Mouse (Mus musculus) kidney, postnatal 0 days (tissue): ENCODE data around the gene C2cd4d. TPM values are rescaled to one million over a fixed set of nuclear protein-coding genes. Genes with fewer than 3 reads are reported as not detected.

Experiments used
- ATAC-seq: fragments of 200-750 bp; cut with Nextera tagmentation; replicated peaks from 2 replicates; pipeline ENCODE4 v1.8.0; 2017; ENCODE audit warnings: low read depth, moderate number of reproducible peaks, moderate TSS enrichment, moderate library complexity; ENCODE audit not compliant: low FRiP score
- DNase-seq: peaks from one replicate; pipeline ENCODE4 v3.0.0-alpha.2; 2016; ENCODE audit warnings: low spot score
- H3K27ac ChIP-seq: fragments of 300-500 bp; sonication (generic); 2 replicates; pipeline ENCODE4 v1.5.1; 2014; ENCODE audit warnings: mild to moderate bottlenecking
- H3K27me3 ChIP-seq: fragments of 300-500 bp; sonication (generic); 2 replicates; pipeline ENCODE4 v1.6.1; 2014; ENCODE audit warnings: low read length, mixed read lengths; ENCODE audit not compliant: insufficient read depth
- H3K36me3 ChIP-seq: fragments of 300-500 bp; sonication (generic); 2 replicates; pipeline ENCODE4 v1.6.1; 2014; ENCODE audit warnings: low read length, mixed read lengths; ENCODE audit not compliant: insufficient read depth
- H3K4me1 ChIP-seq: fragments of 300-500 bp; sonication (generic); replicated peaks from 2 replicates; pipeline ENCODE4 v1.6.1; 2014; ENCODE audit warnings: antibody characterized with exemption, low read length, mixed read lengths; ENCODE audit not compliant: insufficient read depth
- H3K4me2 ChIP-seq: fragments of 300-500 bp; sonication (generic); 2 replicates; pipeline ENCODE4 v1.6.1; 2014; ENCODE audit warnings: mild to moderate bottlenecking, low read length, moderate library complexity, mixed read lengths
- H3K4me3 ChIP-seq: fragments of 300-500 bp; sonication (generic); replicated peaks from 2 replicates; pipeline ENCODE4 v1.5.1; 2014; ENCODE audit warnings: low read depth, low read length
- H3K9ac ChIP-seq: fragments of 300-500 bp; sonication (generic); 2 replicates; pipeline ENCODE4 v1.6.1; 2014; ENCODE audit warnings: low read depth, low read length
- H3K9me3 ChIP-seq: fragments of 300-500 bp; sonication (generic); replicated peaks from 2 replicates; pipeline ENCODE4 v1.6.1; 2016; ENCODE audit warnings: low read length, inconsistent platforms, mixed read lengths
- CTCF ChIP-seq: IDR thresholded peaks from 2 replicates; pipeline ENCODE4 v1.5.1; 2016; ENCODE audit warnings: antibody characterized with exemption, low read depth, mild to moderate bottlenecking, moderate library complexity
- WGBS: fragments of 180-500 bp; shearing (Covaris S2); extraction: QIAGEN DNeasy Blood & Tissue Kit; methylation state at CpG from one replicate; pipeline ENCODE4 v1.1.7; 2014; 5-methylcytosine and 5-hydroxymethylcytosine counted together
- polyA plus RNA-seq: library from polyadenylated mRNA; unstranded; fragments of >200 nt; fragmentation: Nextera tagmentation; extraction: Ambion mirVana; gene quantifications from 2 replicates; pipeline ENCODE4 v1.2.1, GENCODE M21; 2015

The C2cd4d gene
- polyA plus RNA-seq, 1 experiment from 2014 or later = 0.75 TPM

- no peak overlapping the region for H3K4me3 ChIP-seq
- H3K27ac ChIP-seq = no peak overlapping the region
- no peak overlapping the region for H3K9ac ChIP-seq
- no peak for TF ChIP-seq CTCF
- no peaks in the 10 kb centered on the region for H3K36me3 ChIP-seq
- ATAC-seq = no peak
- no peaks in the 10 kb centered on the region for H3K4me1 ChIP-seq
- 26% methylated on average over 9 of the region's 9 CpGs for WGBS
- H3K4me2 ChIP-seq = no peak overlapping the region
- no peaks in the 10 kb centered on the region for H3K9me3 ChIP-seq
- DNase-seq = no peak
- no peaks in the 10 kb centered on the region for H3K27me3 ChIP-seq
Measured at GRCm38 (mm10) chr3:94379831-94380510, 17.7 kb downstream of the C2cd4d start.

GRCm38 (mm10) chr3:94382308-94382707 is 20.1 kb downstream of the C2cd4d start:
- Histone ChIP-seq H3K4me3 (no peak overlapping the region), H3K4me2 (no peak overlapping the region), H3K36me3 (no peaks in the 10 kb centered on the region), H3K27ac (no peak overlapping the region), H3K27me3 (no peaks in the 10 kb centered on the region), H3K9ac (no peak overlapping the region), H3K9me3 (no peaks in the 10 kb centered on the region), H3K4me1 (no peaks in the 10 kb centered on the region)
- no peak for DNase-seq
- WGBS = 65% methylated on average over 5 of the region's 5 CpGs
- ATAC-seq = no peak
- TF ChIP-seq CTCF = no peak

- H3K27ac ChIP-seq = no peak overlapping the region
- H3K27me3 ChIP-seq = no peaks in the 10 kb centered on the region
Measured at GRCm38 (mm10) chr3:94383476-94383875, 21.2 kb downstream of the C2cd4d start.

GRCm38 (mm10) chr3:94386671-94387070 is 24.4 kb downstream of the C2cd4d start:
- Histone ChIP-seq H3K4me3 (no peak overlapping the region), H3K9me3 (no peaks in the 10 kb centered on the region), H3K4me1 (no peaks in the 10 kb centered on the region), H3K36me3 (no peaks in the 10 kb centered on the region), H3K27me3 (no peaks in the 10 kb centered on the region), H3K4me2 (no peak overlapping the region), H3K9ac (no peak overlapping the region), H3K27ac (no peak overlapping the region)
- no peak for DNase-seq
- WGBS = 55% methylated on average over 4 of the region's 4 CpGs
- no peak for TF ChIP-seq CTCF
- ATAC-seq = no peak

More at GRCm38 (mm10) chr3:94383476-94383875, 21.2 kb downstream of the C2cd4d start:
- Histone ChIP-seq H3K36me3 (no peaks in the 10 kb centered on the region), H3K4me3 (no peak overlapping the region), H3K9me3 (no peaks in the 10 kb centered on the region), H3K4me1 (no peaks in the 10 kb centered on the region), H3K4me2 (no peak overlapping the region), H3K9ac (no peak overlapping the region)
- WGBS = 66% methylated on average over 3 of the region's 3 CpGs
- DNase-seq (no peak), ATAC-seq (no peak)
- TF ChIP-seq CTCF = no peak

GRCm38 (mm10) chr3:94387391-94387790 is 25.2 kb downstream of the C2cd4d start:
- no peak overlapping the region for H3K4me3 ChIP-seq
- H3K27me3 ChIP-seq = no peaks in the 10 kb centered on the region
- no peak overlapping the region for H3K4me2 ChIP-seq
- DNase-seq = no peak
- WGBS = 87% methylated on average over 10 of the region's 10 CpGs
- H3K9ac ChIP-seq = no peak overlapping the region
- H3K4me1 ChIP-seq = no peaks in the 10 kb centered on the region
- TF ChIP-seq CTCF = no peak
- H3K27ac ChIP-seq = no peak overlapping the region
- H3K9me3 ChIP-seq = no peaks in the 10 kb centered on the region
- ATAC-seq = no peak
- H3K36me3 ChIP-seq = no peaks in the 10 kb centered on the region

GRCm38 (mm10) chr3:94388047-94388446 is 25.8 kb downstream of the C2cd4d start:
- TF ChIP-seq CTCF = no peak
- no peak for DNase-seq
- Histone ChIP-seq H3K4me2 (no peak overlapping the region), H3K4me3 (no peak overlapping the region), H3K9ac (no peak overlapping the region), H3K36me3 (no peaks in the 10 kb centered on the region), H3K27me3 (no peaks in the 10 kb centered on the region), H3K9me3 (no peaks in the 10 kb centered on the region), H3K4me1 (no peaks in the 10 kb centered on the region), H3K27ac (no peak overlapping the region)
- ATAC-seq = no peak
- WGBS = 68% methylated on average over 5 of the region's 5 CpGs

- Histone ChIP-seq H3K36me3 (no peaks in the 10 kb centered on the region), H3K9me3 (no peaks in the 10 kb centered on the region), H3K9ac (no peak overlapping the region), H3K27me3 (no peaks in the 10 kb centered on the region), H3K4me1 (no peaks in the 10 kb centered on the region), H3K4me2 (no peak overlapping the region), H3K27ac (no peak overlapping the region), H3K4me3 (no peak overlapping the region)
- DNase-seq = no peak
- WGBS = 96% methylated on average over 16 of the region's 16 CpGs
- ATAC-seq = no peak
- TF ChIP-seq CTCF = no peak
Measured at GRCm38 (mm10) chr3:94389420-94389819, 27.2 kb downstream of the C2cd4d start.
